Mouse (Mus musculus) effector memory CD4-positive, alpha-beta T cell, adult 5 months (primary cell): Measurements from ENCODE around the gene Vmn1r46. TPM values are rescaled to one million over a fixed set of nuclear protein-coding genes. Genes with fewer than 3 reads are reported as not detected.

ENCODE experiments used
- polyA plus RNA-seq: library from polyadenylated mRNA; unstranded; fragments of 100-300 nt; shearing (Covaris generic); gene quantifications from one replicate; pipeline ENCODE4 v1.2.1, GENCODE M21; 2017

Gene Vmn1r46
- polyA plus RNA-seq: 0.02 TPM

DNA sequence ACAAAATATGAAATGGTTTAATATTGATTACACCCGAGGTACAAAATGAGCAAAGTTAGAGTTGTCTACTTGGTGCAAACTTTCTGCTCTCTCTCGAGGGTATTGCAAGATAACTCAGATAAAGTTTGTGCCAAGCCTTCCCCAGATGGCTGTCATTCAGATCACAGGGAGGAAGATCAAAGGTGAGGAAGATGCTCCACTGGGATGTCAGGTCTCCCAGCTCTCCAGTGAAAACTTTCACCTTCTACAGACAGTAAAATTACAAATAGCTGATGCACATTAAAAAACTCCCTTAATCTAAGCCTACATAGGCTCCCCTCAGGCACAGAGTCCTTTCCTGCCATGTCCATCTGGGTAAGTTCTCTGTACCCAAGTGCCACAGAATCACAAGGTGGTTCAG, at the start of gene Vmn1r46:
TSS of gene Vmn1r46 (plus strand) at position 301 of the 400 bp plus-strand sequence.

GRCm38 (mm10) chr6:89940498-89940897, 28.6 kb upstream of the Vmn1r46 start, which contains the start of gene Vmn1r45:
Vmn1r45 (minus strand) TSS chr6:89940598.

GRCm38 (mm10) chr6:90015847-90016246, 46.7 kb downstream of the Vmn1r46 start, which contains the start of gene Vmn1r47:
Vmn1r47 (plus strand) TSS chr6:90016147.

Other genes starting within 250 kb of the Vmn1r46 start
- not detected for gene Vmn1r41, start 228.5 kb upstream of the Vmn1r46 start, polyA plus RNA-seq
- gene Vmn1r42, start 92.9 kb upstream of the Vmn1r46 start, polyA plus RNA-seq: not detected
- gene Vmn1r43, start 92.9 kb upstream of the Vmn1r46 start, polyA plus RNA-seq: 0.05 TPM
- gene Vmn1r44, start 85.7 kb upstream of the Vmn1r46 start, polyA plus RNA-seq: not detected
- not detected for gene Vmn1r45, start 28.7 kb upstream of the Vmn1r46 start, polyA plus RNA-seq
- not detected for gene Vmn1r47, start 46.8 kb downstream of the Vmn1r46 start, polyA plus RNA-seq
- gene Vmn1r48, start 67.5 kb downstream of the Vmn1r46 start, polyA plus RNA-seq: not detected
- not detected for gene Vmn1r49, start 109.2 kb downstream of the Vmn1r46 start, polyA plus RNA-seq
- not detected for gene Vmn1r50, start 132.1 kb downstream of the Vmn1r46 start, polyA plus RNA-seq
- gene Vmn1r51, start 153.3 kb downstream of the Vmn1r46 start, polyA plus RNA-seq: not detected
- gene Vmn1r52, start 205.5 kb downstream of the Vmn1r46 start, polyA plus RNA-seq: not detected
- gene V1ra8, start 233.5 kb downstream of the Vmn1r46 start, polyA plus RNA-seq: not detected